Mouse (Mus musculus): ENCODE measurements around the gene R3hdm1. TPM values are rescaled to one million over a fixed set of nuclear protein-coding genes. Genes with fewer than 3 reads are reported as not detected.

Gene R3hdm1
- polyA plus RNA-seq, 1 experiment from 2014 or later, result 83.8 TPM

MicroRNAs within 50 kb of the gene (microRNA counts, 519-probe panel; counts per million panel counts)
- 3,091 counts per million, percentile 70 among the panel's probes with 10 or more counts for microRNA mmu-miR-128

Small RNA genes lying within 50 kb of the gene (microRNA-seq; reads per million reads assigned to microRNA genes)
- gene Mir128-1, result 143 reads per million, percentile 56 among the genes with 10 or more reads in this experiment

Other genes with a start within 250 kb of the R3hdm1 start
- gene Map3k19, start 248.3 kb upstream of the R3hdm1 start, polyA plus RNA-seq (2016; fragmentation: Nextera tagmentation; extraction: Ambion mirVana), result 0.05 TPM in 1 of 2 replicates, not detected in the other
- 23.1 and 23.6 TPM in 2 replicates for gene Rab3gap1, start 234.5 kb upstream of the R3hdm1 start, polyA plus RNA-seq (2016; fragmentation: Nextera tagmentation; extraction: Ambion mirVana)
- gene Zranb3, start 254 bp upstream of the R3hdm1 start, polyA plus RNA-seq (2016; fragmentation: Nextera tagmentation; extraction: Ambion mirVana), result 13.4 and 13.5 TPM in 2 replicates
- gene Ubxn4, start 140.7 kb downstream of the R3hdm1 start, polyA plus RNA-seq (2016; fragmentation: Nextera tagmentation; extraction: Ambion mirVana), result 63.1 and 69.5 TPM in 2 replicates
- gene Lct, start 225.0 kb downstream of the R3hdm1 start, polyA plus RNA-seq (2016; fragmentation: Nextera tagmentation; extraction: Ambion mirVana), result 0.10 and 0.14 TPM in 2 replicates